ENCODE assay signal across 10 mouse cellular contexts in the genomic region with DNA sequence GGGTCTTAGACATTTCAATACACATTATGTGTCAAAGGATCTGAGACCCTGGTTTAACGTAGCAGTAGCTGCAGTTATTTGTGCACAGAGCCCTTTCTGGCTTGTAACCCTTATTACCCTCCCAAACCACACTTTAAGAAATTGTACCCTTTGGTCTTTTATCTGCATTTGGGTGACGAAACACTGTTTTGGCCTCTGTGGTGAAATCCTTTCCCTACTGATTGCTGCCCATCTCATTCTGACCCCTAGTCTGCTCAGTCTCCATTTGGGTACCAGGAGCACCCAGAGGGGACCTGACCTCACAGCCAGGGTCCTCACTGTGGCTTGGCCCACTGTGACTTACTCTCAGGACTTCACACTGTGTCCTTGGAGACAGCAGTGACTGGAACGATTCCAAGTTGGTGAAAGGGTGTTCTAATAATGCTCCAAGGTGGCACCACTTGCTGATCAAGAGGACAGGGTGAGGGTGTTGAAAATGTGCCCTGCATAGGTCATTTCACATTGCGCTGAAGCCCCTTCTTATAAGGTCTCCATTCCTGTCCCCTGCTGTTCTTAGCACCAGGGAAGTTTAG.
DNase-seq lines count a peak whose midpoint lies in the region; ATAC-seq lines count a peak whose summit lies in the region.
"Had no signal": no experiment of that assay in that cellular context is flagged by ENCODE, and none has a peak within 500 bp of the region (broad histone marks: within the 10 kb centered on the region; RNA-seq: fewer than 3 reads in every experiment).

No protein-coding gene starts in this region.

- no peak overlapping the region for H3K27ac ChIP-seq in hindbrain, embryonic 13.5 days
- H3K27ac ChIP-seq in hindbrain, embryonic 12.5 days: no peak overlapping the region
- H3K27ac ChIP-seq: limb, embryonic 12.5 days; macrophage had no signal

- DNase-seq in adrenal gland, postnatal 14 days: peak; percentile 52
- DNase-seq in adrenal gland, adult 18-20 months (ENCODE audit: low spot score in 2 of 2): no peak
- DNase-seq in lung, postnatal 25 days (ENCODE audit: low spot score): peak; percentile 21
- DNase-seq in lung, postnatal 14 days: no peak
- no peak for DNase-seq in MN1 (ENCODE audit: low spot score)

- H3K9me3 ChIP-seq in hindbrain, embryonic 13.5 days: no peaks in the 10 kb centered on the region
- H3K9me3 ChIP-seq in hindbrain, embryonic 12.5 days (replicated peaks): no peaks in the 10 kb centered on the region
- H3K9me3 ChIP-seq: limb, embryonic 12.5 days had no signal

- H3K4me2 ChIP-seq in hindbrain, embryonic 13.5 days: no peak overlapping the region
- H3K4me2 ChIP-seq in hindbrain, embryonic 12.5 days (replicated peaks): no peak overlapping the region
- H3K4me2 ChIP-seq: limb, embryonic 12.5 days had no signal

- H3K27me3 ChIP-seq in hindbrain, embryonic 13.5 days: no peaks in the 10 kb centered on the region
- no peaks in the 10 kb centered on the region for H3K27me3 ChIP-seq in hindbrain, embryonic 12.5 days
- H3K27me3 ChIP-seq: limb, embryonic 12.5 days had no signal

- H3K4me1 ChIP-seq in hindbrain, embryonic 13.5 days (replicated peaks): peaks cover 29% of the 10 kb centered on the region
- peaks cover 15% of the 10 kb centered on the region for H3K4me1 ChIP-seq in hindbrain, embryonic 12.5 days

- no peaks in the 10 kb centered on the region for H3K36me3 ChIP-seq in hindbrain, embryonic 13.5 days
- H3K36me3 ChIP-seq in hindbrain, embryonic 12.5 days: no peaks in the 10 kb centered on the region

- ATAC-seq in hindbrain, embryonic 13.5 days (ENCODE audit: low FRiP score): 0 out of 2 replicates have a peak, but pooled peaks have one; percentile 16
- ATAC-seq in hindbrain, embryonic 12.5 days (ENCODE audit: low FRiP score): no peak
- ATAC-seq in megakaryocyte progenitor cell, adult 5-6 weeks (replicated peaks; ENCODE audit: poor library complexity): peak; percentile 14; the same call in 1 of the 2 replicates

- no peak overlapping the region for H3K4me3 ChIP-seq in hindbrain, embryonic 13.5 days
- H3K4me3 ChIP-seq in hindbrain, embryonic 12.5 days: no peak overlapping the region
- H3K4me3 ChIP-seq: limb, embryonic 12.5 days had no signal

- 76% methylated on average over 4 of the region's 4 CpGs for WGBS in hindbrain, embryonic 13.5 days
- 69% methylated on average over 4 of the region's 4 CpGs for WGBS in hindbrain, embryonic 12.5 days

- H3K9ac ChIP-seq in hindbrain, embryonic 13.5 days: no peak overlapping the region
- H3K9ac ChIP-seq in hindbrain, embryonic 12.5 days: no peak overlapping the region
- H3K9ac ChIP-seq: limb, embryonic 12.5 days had no signal

Comparison
In these comparisons a context has a peak if more than half of its experiments do, and no peak if none do; other contexts are left out.
1. DNase-seq: peak in adrenal gland, postnatal 14 days (single experiment) and lung, postnatal 25 days (single experiment); none in adrenal gland, adult 18-20 months (0 of 2), lung, postnatal 14 days (single experiment) and MN1 (single experiment).